Mouse (Mus musculus) neural tube, embryonic 15.5 days (tissue): ENCODE results near the gene 4933415A04Rik. TPM values are rescaled to one million over a fixed set of nuclear protein-coding genes. Genes with fewer than 3 reads are reported as not detected.

Experiments
- ATAC-seq: fragments of 200-750 bp; cut with Nextera tagmentation; 2 replicates; pipeline ENCODE4 v1.8.0; 2017; ENCODE audit warnings: mild to moderate bottlenecking, moderate TSS enrichment, moderate library complexity; ENCODE audit not compliant: low FRiP score
- H3K27ac ChIP-seq: fragments of 300-500 bp; sonication (generic); replicated peaks from 2 replicates; pipeline ENCODE4 v1.5.1; 2015; ENCODE audit warnings: mild to moderate bottlenecking, inconsistent platforms
- H3K27me3 ChIP-seq: fragments of 300-500 bp; sonication (generic); replicated peaks from 2 replicates; pipeline ENCODE4 v1.6.1; 2015; ENCODE audit warnings: inconsistent platforms
- H3K36me3 ChIP-seq: fragments of 300-500 bp; sonication (generic); 2 replicates; pipeline ENCODE4 v1.6.1; 2015; ENCODE audit warnings: inconsistent platforms
- H3K4me1 ChIP-seq: fragments of 300-500 bp; sonication (generic); 2 replicates; pipeline ENCODE4 v1.6.1; 2015; ENCODE audit warnings: inconsistent platforms
- H3K4me2 ChIP-seq: fragments of 300-500 bp; sonication (generic); 2 replicates; pipeline ENCODE4 v1.6.1; 2015; ENCODE audit warnings: inconsistent platforms, mild to moderate bottlenecking, moderate library complexity
- H3K4me3 ChIP-seq: fragments of 300-500 bp; sonication (generic); replicated peaks from 2 replicates; pipeline ENCODE4 v1.5.1; 2015; ENCODE audit warnings: mild to moderate bottlenecking, inconsistent platforms
- H3K9ac ChIP-seq: fragments of 300-500 bp; sonication (generic); replicated peaks from 2 replicates; pipeline ENCODE4 v1.6.1; 2015; ENCODE audit warnings: mild to moderate bottlenecking, inconsistent platforms
- H3K9me3 ChIP-seq: fragments of 300-500 bp; sonication (generic); replicated peaks from 2 replicates; pipeline ENCODE4 v1.6.1; 2016; ENCODE audit warnings: inconsistent platforms
- WGBS: fragments of 180-500 bp; shearing (Covaris S2); methylation state at CpG from one replicate; pipeline ENCODE4 v1.1.7; 2015; ENCODE audit warnings: mixed read lengths; 5-methylcytosine and 5-hydroxymethylcytosine counted together
- polyA plus RNA-seq: library from polyadenylated mRNA; unstranded; fragments of >200 nt; fragmentation: Nextera tagmentation; extraction: Ambion mirVana; gene quantifications from 2 replicates; pipeline ENCODE4 v1.2.1, GENCODE M21; 2015

The 4933415A04Rik gene
- polyA plus RNA-seq, 1 experiment from 2014 or later = 2.7 TPM

GRCm38 (mm10) chr11:43575376-43576151 is 11.3 kb upstream of the 4933415A04Rik start:
- Histone ChIP-seq H3K4me2 (peak overlapping the region; percentile 0; the same call in 1 of the 2 replicates), H3K4me1 (peaks cover 10% of the 10 kb centered on the region), H3K36me3 (0 out of 2 replicates have a peak, but pooled peaks cover 5% of the 10 kb centered on the region), H3K9ac (no peak overlapping the region), H3K27ac (peak overlapping the region; percentile 42), H3K9me3 (no peaks in the 10 kb centered on the region), H3K27me3 (no peaks in the 10 kb centered on the region), H3K4me3 (no peak overlapping the region)
- ATAC-seq = peak; percentile 73
- WGBS = 14% methylated on average over 9 of the region's 9 CpGs

DNA sequence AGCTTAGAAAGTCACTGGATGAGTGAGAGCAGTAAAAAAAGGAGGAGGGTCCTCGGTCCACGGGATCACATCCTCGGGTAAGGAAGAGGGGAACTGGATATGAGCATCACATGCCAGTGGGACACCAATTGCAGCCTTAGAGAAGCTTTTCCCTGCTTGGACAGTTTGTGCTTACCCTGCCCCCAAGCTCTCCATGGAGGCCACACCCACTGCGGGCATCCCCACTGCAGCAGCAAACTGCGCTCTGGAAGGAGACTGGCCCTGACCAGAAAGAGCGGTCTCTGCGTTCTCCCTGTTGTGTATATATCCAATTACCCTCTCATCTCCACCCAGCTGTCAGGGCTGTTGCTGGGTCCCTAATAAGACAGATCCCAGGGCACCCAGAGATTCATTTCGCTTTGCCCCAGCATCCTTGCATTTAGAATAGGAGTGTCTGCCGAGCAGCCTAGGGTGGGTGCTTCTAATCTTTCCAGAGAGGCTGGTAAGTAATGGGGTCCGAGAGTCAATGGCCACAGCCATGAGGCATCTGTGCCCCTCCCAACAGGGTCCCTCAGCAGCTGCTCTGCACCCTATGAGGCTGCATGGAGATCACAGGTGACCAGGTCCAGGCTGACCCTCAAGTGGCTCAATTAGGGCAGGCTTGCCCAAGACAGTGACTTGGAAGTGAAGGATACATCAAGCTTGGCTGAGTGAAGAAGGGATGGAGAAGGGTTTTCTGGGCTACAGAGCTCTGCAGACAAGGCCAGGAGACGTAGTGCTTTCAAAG is 8.9 kb upstream of the 4933415A04Rik start:
- peaks cover 10% of the 10 kb centered on the region for H3K4me1 ChIP-seq
- WGBS = 67% methylated on average over 11 of the region's 11 CpGs
- no peak for ATAC-seq
- 0 out of 2 replicates have a peak, but pooled peaks cover 5% of the 10 kb centered on the region for H3K36me3 ChIP-seq
- H3K9ac ChIP-seq = no peak overlapping the region
- no peak overlapping the region for H3K4me3 ChIP-seq
- H3K27ac ChIP-seq = no peak overlapping the region
- no peak overlapping the region for H3K4me2 ChIP-seq
- no peaks in the 10 kb centered on the region for H3K27me3 ChIP-seq
- no peaks in the 10 kb centered on the region for H3K9me3 ChIP-seq

DNA sequence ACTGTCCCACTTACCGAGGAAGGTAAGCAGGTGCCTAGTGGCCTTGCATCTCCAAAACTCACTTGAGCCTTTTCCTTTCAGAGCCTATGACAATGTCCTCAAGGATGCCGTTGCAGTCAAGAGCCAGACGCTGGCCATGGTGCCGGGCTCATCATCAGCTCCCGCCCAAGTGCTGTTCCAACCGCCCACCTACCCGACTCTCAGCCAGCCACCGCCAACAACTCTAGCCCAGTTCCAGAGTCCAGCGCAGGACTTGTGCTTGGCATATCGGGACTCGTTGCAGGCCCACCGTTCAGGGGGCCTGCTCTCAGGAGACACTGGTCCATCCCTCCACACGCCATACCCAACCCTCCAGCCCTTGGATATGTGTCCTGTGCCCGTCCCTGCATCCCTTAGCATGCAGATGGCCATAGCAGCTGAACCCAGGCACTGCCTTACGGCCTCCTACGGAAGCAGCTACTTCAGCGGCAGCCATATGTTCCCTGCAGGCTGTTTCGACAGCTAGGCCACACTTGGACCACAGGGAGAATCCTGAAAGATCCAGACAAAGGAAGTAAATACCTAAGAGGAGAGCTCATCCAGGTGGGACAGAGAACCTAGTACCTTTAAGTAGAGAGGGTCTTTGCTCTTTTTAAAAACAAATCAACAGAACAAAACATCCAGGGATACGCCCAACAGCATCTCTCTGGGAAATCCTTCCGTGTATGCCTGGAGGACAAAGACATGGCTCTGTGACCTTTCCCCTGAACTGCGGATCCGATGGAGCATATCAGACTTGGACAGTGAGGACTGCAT is 1.4 kb upstream of the 4933415A04Rik start:
- H3K36me3 ChIP-seq = peaks cover 18% of the 10 kb centered on the region; the same call in 1 of the 2 replicates
- H3K4me3 ChIP-seq = no peak overlapping the region
- 90% methylated on average over 22 of the region's 22 CpGs for WGBS
- no peak overlapping the region for H3K9ac ChIP-seq
- 0 out of 2 replicates have a peak, but pooled peaks cover 5% of the 10 kb centered on the region for H3K4me1 ChIP-seq
- H3K27ac ChIP-seq = no peak overlapping the region
- no peaks in the 10 kb centered on the region for H3K27me3 ChIP-seq
- no peak for ATAC-seq
- H3K9me3 ChIP-seq = no peaks in the 10 kb centered on the region
- H3K4me2 ChIP-seq = no peak overlapping the region

DNA sequence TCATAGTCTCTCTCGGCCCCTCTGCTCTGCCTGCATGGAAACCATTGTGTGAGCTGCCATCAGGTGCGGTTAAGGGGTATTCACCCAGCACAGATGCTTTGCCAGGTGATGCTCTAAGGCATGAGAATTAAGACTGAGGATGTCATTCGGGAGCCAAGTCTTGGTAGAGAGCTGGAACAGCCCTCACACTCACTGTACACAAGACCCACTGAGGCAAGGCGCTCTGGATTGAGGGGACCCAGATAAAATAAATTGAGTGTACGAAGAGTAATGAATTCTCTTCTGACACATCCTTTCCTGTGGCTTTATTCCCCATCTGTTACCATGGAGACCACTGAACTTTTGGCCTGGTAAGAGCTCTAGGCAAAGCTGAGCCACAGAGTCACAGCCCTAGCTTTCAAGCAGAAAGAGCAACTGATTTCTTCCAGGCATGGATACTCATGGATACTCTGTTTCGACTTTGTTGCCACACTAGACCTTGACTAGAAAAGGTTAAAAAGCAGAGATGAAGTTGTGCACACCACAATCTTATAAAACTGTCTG is 2.8 kb downstream of the 4933415A04Rik start:
- Histone ChIP-seq H3K36me3 (peaks cover 11% of the 10 kb centered on the region; the same call in 1 of the 2 replicates), H3K9me3 (no peaks in the 10 kb centered on the region), H3K9ac (no peak overlapping the region), H3K27ac (no peak overlapping the region), H3K4me1 (0 out of 2 replicates have a peak, but pooled peaks cover 5% of the 10 kb centered on the region), H3K4me2 (no peak overlapping the region), H3K27me3 (no peaks in the 10 kb centered on the region), H3K4me3 (no peak overlapping the region)
- no peak for ATAC-seq
- WGBS = 38% methylated on average over 6 of the region's 6 CpGs

GRCm38 (mm10) chr11:43601440-43601839 is 14.6 kb downstream of the 4933415A04Rik start, which contains the start of gene Fabp6:
Gene Fabp6 (minus strand): TSS chr11:43601540.
- 93% methylated on average over 5 of the region's 5 CpGs for WGBS
- no peaks in the 10 kb centered on the region for H3K27me3 ChIP-seq
- H3K9me3 ChIP-seq = no peaks in the 10 kb centered on the region
- H3K36me3 ChIP-seq = no peaks in the 10 kb centered on the region
- H3K9ac ChIP-seq = no peak within 1 kb of the TSS
- H3K4me2 ChIP-seq = no peak within 1 kb of the TSS
- ATAC-seq = no peak
- H3K4me3 ChIP-seq = no peak within 1 kb of the TSS
- no peak within 1 kb of the TSS for H3K27ac ChIP-seq
- H3K4me1 ChIP-seq = no peaks in the 10 kb centered on the region

GRCm38 (mm10) chr11:43604207-43604606 is 17.4 kb downstream of the 4933415A04Rik start:
- no peak for ATAC-seq
- 0 out of 2 replicates have a peak, but pooled peaks cover 8% of the 10 kb centered on the region for H3K4me1 ChIP-seq
- H3K9me3 ChIP-seq = no peaks in the 10 kb centered on the region
- WGBS = 93% methylated on average over 2 of the region's 2 CpGs
- no peaks in the 10 kb centered on the region for H3K27me3 ChIP-seq
- no peak overlapping the region for H3K27ac ChIP-seq
- no peak overlapping the region for H3K4me3 ChIP-seq
- no peak overlapping the region for H3K9ac ChIP-seq
- no peak overlapping the region for H3K4me2 ChIP-seq
- no peaks in the 10 kb centered on the region for H3K36me3 ChIP-seq

DNA sequence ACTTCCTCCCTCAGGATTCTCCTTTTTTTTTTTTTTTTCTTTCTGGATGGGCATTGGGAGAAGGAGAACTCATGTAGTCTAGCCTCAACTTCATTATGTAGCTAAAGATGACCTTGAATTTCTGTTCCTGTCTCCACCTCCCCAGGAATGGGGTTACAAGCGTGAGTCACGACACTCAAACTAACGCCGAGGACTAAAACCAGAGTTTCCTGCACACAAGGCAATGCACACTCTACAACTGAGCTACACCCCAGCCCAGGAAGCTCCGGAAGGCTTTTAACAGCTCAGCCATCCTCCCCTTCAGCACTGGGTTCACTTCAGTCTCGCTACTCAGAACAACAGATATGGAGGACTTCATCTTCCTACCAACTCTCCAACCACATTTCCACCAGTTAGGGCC is 18.1 kb downstream of the 4933415A04Rik start:
- no peak overlapping the region for H3K9ac ChIP-seq
- ATAC-seq = no peak
- 92% methylated on average over 6 of the region's 6 CpGs for WGBS
- H3K9me3 ChIP-seq = no peaks in the 10 kb centered on the region
- no peaks in the 10 kb centered on the region for H3K36me3 ChIP-seq
- H3K27ac ChIP-seq = no peak overlapping the region
- H3K4me1 ChIP-seq = 0 out of 2 replicates have a peak, but pooled peaks cover 8% of the 10 kb centered on the region
- no peak overlapping the region for H3K4me2 ChIP-seq
- H3K27me3 ChIP-seq = no peaks in the 10 kb centered on the region
- no peak overlapping the region for H3K4me3 ChIP-seq

- ATAC-seq = no peak
- H3K4me3 ChIP-seq = no peak overlapping the region
- 0 out of 2 replicates have a peak, but pooled peaks cover 8% of the 10 kb centered on the region for H3K4me1 ChIP-seq
- H3K9me3 ChIP-seq = no peaks in the 10 kb centered on the region
- H3K36me3 ChIP-seq = no peaks in the 10 kb centered on the region
- 85% methylated on average over 6 of the region's 6 CpGs for WGBS
- no peak overlapping the region for H3K9ac ChIP-seq
- H3K4me2 ChIP-seq = no peak overlapping the region
- no peak overlapping the region for H3K27ac ChIP-seq
- no peaks in the 10 kb centered on the region for H3K27me3 ChIP-seq
Measured at GRCm38 (mm10) chr11:43605859-43606258, 19.0 kb downstream of the 4933415A04Rik start.

GRCm38 (mm10) chr11:43608440-43608839 is 21.6 kb downstream of the 4933415A04Rik start:
- Histone ChIP-seq H3K27ac (peak overlapping the region; percentile 54; the same call in 1 of the 2 replicates), H3K36me3 (no peaks in the 10 kb centered on the region), H3K9me3 (no peaks in the 10 kb centered on the region), H3K9ac (no peak overlapping the region), H3K27me3 (no peaks in the 10 kb centered on the region), H3K4me1 (peaks cover 17% of the 10 kb centered on the region; the same call in 1 of the 2 replicates), H3K4me3 (no peak overlapping the region), H3K4me2 (no peak overlapping the region)
- 33% methylated on average over 3 of the region's 3 CpGs for WGBS
- ATAC-seq = peak; percentile 54

DNA sequence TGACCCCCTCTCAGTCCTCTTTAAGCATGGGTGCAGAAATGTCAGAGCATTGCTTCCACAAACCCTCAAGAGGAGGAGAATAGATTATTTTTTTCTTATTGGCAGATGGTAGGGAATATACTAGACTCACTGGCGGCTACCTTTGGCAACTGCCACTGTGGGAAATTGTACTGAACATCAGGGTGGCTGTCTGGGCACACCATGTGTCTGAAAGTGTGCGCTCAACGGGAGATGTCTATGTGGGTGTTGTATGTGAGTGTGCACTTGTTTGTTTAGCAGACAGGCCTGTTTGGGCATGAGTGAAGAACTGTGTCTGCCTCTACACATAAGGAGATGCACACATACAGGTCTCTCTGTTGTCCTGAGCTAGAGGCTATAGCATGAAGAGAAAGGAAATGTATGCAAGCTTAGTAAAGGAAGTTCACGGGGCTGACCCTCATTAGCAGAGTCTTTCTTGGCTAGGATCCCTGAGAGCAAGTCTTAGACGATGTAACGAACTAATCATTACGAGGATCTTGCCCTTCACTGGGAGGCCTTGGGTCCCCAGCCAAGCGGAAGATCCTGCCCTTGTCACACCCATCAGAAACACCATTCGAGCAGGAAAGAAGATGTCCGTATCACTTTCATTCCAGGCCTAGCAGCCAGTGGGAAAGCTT is 23.3 kb downstream of the 4933415A04Rik start:
- Histone ChIP-seq H3K27ac (no peak overlapping the region), H3K9me3 (no peaks in the 10 kb centered on the region), H3K27me3 (no peaks in the 10 kb centered on the region), H3K4me2 (no peak overlapping the region), H3K9ac (no peak overlapping the region), H3K4me3 (no peak overlapping the region), H3K36me3 (no peaks in the 10 kb centered on the region), H3K4me1 (peaks cover 17% of the 10 kb centered on the region; the same call in 1 of the 2 replicates)
- WGBS = 73% methylated on average over 10 of the region's 10 CpGs
- ATAC-seq = no peak
